Mouse (Mus musculus): ENCODE measurements around the gene Srm.

DNA sequence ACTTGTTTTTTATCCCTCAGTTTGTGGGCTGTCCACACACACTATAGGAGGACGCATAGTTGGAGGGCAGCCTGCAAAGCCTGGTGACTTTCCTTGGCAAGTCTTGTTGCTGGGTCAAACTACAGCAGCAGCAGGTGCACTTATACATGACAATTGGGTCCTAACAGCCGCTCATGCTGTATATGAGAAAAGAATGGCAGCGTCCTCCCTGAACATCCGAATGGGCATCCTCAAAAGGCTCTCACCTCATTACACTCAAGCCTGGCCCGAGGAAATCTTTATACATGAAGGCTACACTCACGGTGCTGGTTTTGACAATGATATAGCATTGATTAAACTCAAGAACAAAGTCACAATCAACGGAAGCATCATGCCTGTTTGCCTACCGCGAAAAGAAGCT, 22.4 kb downstream of the Srm start:
- no peak for TF ChIP-seq POLR2A (IDR thresholded peaks at IDR 0.05; ENCODE audit: low read depth, low read length)
- TF ChIP-seq BHLHE40 (IDR thresholded peaks at IDR 0.05; ENCODE audit: low read depth, low read length): no peak
- TF ChIP-seq CTCF (conservative IDR thresholded peaks at IDR 0.05 in 1 of 2, IDR thresholded peaks at IDR 0.05 in 1 of 2; ENCODE audit: low read depth in 2 of 2, low read length in 2 of 2): no peak
- no peak for TF ChIP-seq PAX5 (IDR thresholded peaks at IDR 0.05; ENCODE audit: low read length)
- TF ChIP-seq TBP (conservative IDR thresholded peaks at IDR 0.05; ENCODE audit: low read depth, low read length): no peak
- no peak for TF ChIP-seq ETS1 (conservative IDR thresholded peaks at IDR 0.05; ENCODE audit: low read depth, low read length)
- TF ChIP-seq CHD2 (IDR thresholded peaks at IDR 0.05; ENCODE audit: low read length): no peak
- no peak for TF ChIP-seq SIN3A (IDR thresholded peaks at IDR 0.05; ENCODE audit: low read length)
- no peak for TF ChIP-seq POLR2AphosphoS2 (IDR thresholded peaks at IDR 0.05; ENCODE audit: low read depth, low read length)
- TF ChIP-seq ELF1 (IDR thresholded peaks at IDR 0.05; ENCODE audit: low read depth, low read length): no peak
- no peak for TF ChIP-seq MEF2A (IDR thresholded peaks at IDR 0.05; ENCODE audit: borderline replicate concordance, low read depth, low read length)
- TF ChIP-seq USF1 (IDR thresholded peaks at IDR 0.05; ENCODE audit: low read depth, low read length): no peak
- no peak for TF ChIP-seq JUN (IDR thresholded peaks at IDR 0.05; ENCODE audit: insufficient read depth, low read depth, low read length)
- TF ChIP-seq ZC3H11A (IDR thresholded peaks at IDR 0.05; ENCODE audit: low read depth, low read length): no peak

Data from CH12.LX (cell line).